8 mouse cellular contexts compared by ENCODE assay signal in genomic region chr10:128625287-128625894, GRCm38 (mm10). TPM values are rescaled to one million over a fixed set of nuclear protein-coding genes. Genes with fewer than 3 reads are reported as not detected.
DNase-seq lines count a peak whose midpoint lies in the region; ATAC-seq and TF ChIP-seq lines count a peak whose summit lies in the region.

No protein-coding gene starts in this region.

- no peaks in the 10 kb centered on the region for H3K79me2 ChIP-seq in heart, adult 2 months (replicated peaks; ENCODE audit: control insufficient read depth, insufficient read depth, low read length)

- no peak for TF ChIP-seq EP300 in heart, adult 2 months (IDR thresholded peaks at IDR 0.05; ENCODE audit: insufficient read depth, low read depth, low read length)

- intact Hi-C loops in heart, adult 2 months (cut with DNase I): loop anchor here (5.0 to 10.0 kb wide), 3 partner anchors 73 to 323 kb away; partner anchors contain the start of genes Gdf11 and Pan2
- intact Hi-C loops in heart, postnatal 14 days (cut with DNase I): no loop called here

- H3K4me1 ChIP-seq in heart, adult 2 months (ENCODE audit: control insufficient read depth, insufficient read depth, low read length): peaks cover 3% of the 10 kb centered on the region
- H3K4me1 ChIP-seq in forebrain, embryonic 12.5 days: peaks cover 10% of the 10 kb centered on the region
- H3K4me1 ChIP-seq in liver, embryonic 15.5 days (replicated peaks): peaks cover 53% of the 10 kb centered on the region

- H3K9me3 ChIP-seq in forebrain, embryonic 12.5 days: no peaks in the 10 kb centered on the region
- no peaks in the 10 kb centered on the region for H3K9me3 ChIP-seq in liver, embryonic 15.5 days (replicated peaks)

- H3K27ac ChIP-seq in heart, adult 2 months: peak overlapping the region; percentile 100
- 0 out of 2 replicates have a peak overlapping the region, but pooled peaks have one; percentile 9 for H3K27ac ChIP-seq in forebrain, embryonic 12.5 days
- H3K27ac ChIP-seq in liver, embryonic 15.5 days (replicated peaks): peak overlapping the region; percentile 77

- ATAC-seq in forebrain, embryonic 12.5 days (ENCODE audit: low FRiP score): no peak
- peak; percentile 41 for ATAC-seq in liver, embryonic 15.5 days (ENCODE audit: insufficient read depth)

- TF ChIP-seq CTCF in heart, adult 2 months (IDR thresholded peaks at IDR 0.05): no peak

- DNase-seq in heart, adult 2 months: no peak
- no peak for DNase-seq in heart, postnatal 14 days
- peak; percentile 66 for DNase-seq in ES-CJ7 (ENCODE audit: low read depth, low spot score)
- DNase-seq in urinary bladder, adult 2 months (ENCODE audit: low spot score): no peak
- DNase-seq in spleen, adult 18-20 months: no peak
- DNase-seq in ovary, postnatal 36 days (ENCODE audit: low spot score): no peak

- H3K27me3 ChIP-seq in heart, adult 2 months (ENCODE audit: control insufficient read depth, insufficient read depth, low read length): no peaks in the 10 kb centered on the region
- 0 out of 2 replicates have a peak, but pooled peaks cover 9% of the 10 kb centered on the region for H3K27me3 ChIP-seq in forebrain, embryonic 12.5 days
- no peaks in the 10 kb centered on the region for H3K27me3 ChIP-seq in liver, embryonic 15.5 days

- H3K9ac ChIP-seq in heart, adult 2 months (ENCODE audit: low read depth, low read length): peak overlapping the region; percentile 90
- H3K9ac ChIP-seq in forebrain, embryonic 12.5 days: peak overlapping the region; percentile 84
- peak overlapping the region; percentile 80 for H3K9ac ChIP-seq in liver, embryonic 15.5 days

- H3K4me2 ChIP-seq in forebrain, embryonic 12.5 days: peak overlapping the region; percentile 85
- peak overlapping the region; percentile 84 for H3K4me2 ChIP-seq in liver, embryonic 15.5 days

- peaks cover 5% of the 10 kb centered on the region for H3K36me3 ChIP-seq in heart, adult 2 months (ENCODE audit: control insufficient read depth, insufficient read depth, low read length)
- H3K36me3 ChIP-seq in forebrain, embryonic 12.5 days (replicated peaks): peaks cover 29% of the 10 kb centered on the region
- H3K36me3 ChIP-seq in liver, embryonic 15.5 days (replicated peaks): peaks cover 39% of the 10 kb centered on the region

- TF ChIP-seq POLR2A in heart, adult 2 months (IDR thresholded peaks at IDR 0.05; ENCODE audit: insufficient read depth, low read depth, low read length): no peak

- WGBS in heart, adult 2 months: 34% methylated on average over 7 of the region's 7 CpGs
- WGBS in forebrain, embryonic 12.5 days: 48% methylated on average over 7 of the region's 7 CpGs
- 11% methylated on average over 7 of the region's 7 CpGs for WGBS in liver, embryonic 15.5 days (ENCODE audit: insufficient replicate concordance)

- peak overlapping the region; percentile 77 for H3K4me3 ChIP-seq in heart, adult 2 months
- H3K4me3 ChIP-seq in forebrain, embryonic 12.5 days (replicated peaks): peak overlapping the region; percentile 83
- H3K4me3 ChIP-seq in liver, embryonic 15.5 days (replicated peaks): peak overlapping the region; percentile 80

RNA-seq across cellular contexts. Expression of gene Rps26, which starts 1.2 kb away (rescaled TPM):
- total RNA-seq in heart, adult 2 months (2021): 100 to 1,000 TPM; 229 to 279 TPM
- polyA plus RNA-seq in heart, adult 2 months (2012; rRNA removed): 315 and 337 TPM in 2 replicates
- total RNA-seq in heart, postnatal 14 days (2021): 100 to 1,000 TPM; 264 to 297 TPM
- 484 and 501 TPM in 2 replicates for polyA plus RNA-seq in forebrain, embryonic 12.5 days (2016; fragmentation: Nextera tagmentation; extraction: Ambion mirVana)
- 296 and 352 TPM in 2 replicates for polyA plus RNA-seq in liver, embryonic 15.5 days (2015; fragmentation: Nextera tagmentation; extraction: Ambion mirVana)
- 1,064 and 1,154 TPM in 2 replicates for polyA plus RNA-seq in urinary bladder, adult 2 months (2012; rRNA removed)

RNA-seq across cellular contexts. Expression of gene Ikzf4, which starts 20.4 kb away (rescaled TPM):
- total RNA-seq in heart, adult 2 months (2021): 1 to 10 TPM in 1 of 2 experiments, under 1 TPM in 1; 0.97 to 1.8 TPM
- polyA plus RNA-seq in heart, adult 2 months (2012; rRNA removed): 0.88 TPM in 2 replicates
- 1 to 10 TPM; 1.3 to 1.5 TPM for total RNA-seq in heart, postnatal 14 days (2021)
- polyA plus RNA-seq in forebrain, embryonic 12.5 days (2016; fragmentation: Nextera tagmentation; extraction: Ambion mirVana): 6.8 and 7.7 TPM in 2 replicates
- 0.12 TPM in 2 replicates for polyA plus RNA-seq in liver, embryonic 15.5 days (2015; fragmentation: Nextera tagmentation; extraction: Ambion mirVana)
- 1.4 and 2.3 TPM in 2 replicates for polyA plus RNA-seq in urinary bladder, adult 2 months (2012; rRNA removed)

RNA-seq across cellular contexts. Expression of gene Erbb3, which starts 35.9 kb away (rescaled TPM):
- 1 to 10 TPM; 6.3 to 8.2 TPM for total RNA-seq in heart, adult 2 months (2021)
- 5.5 and 7.7 TPM in 2 replicates for polyA plus RNA-seq in heart, adult 2 months (2012; rRNA removed)
- total RNA-seq in heart, postnatal 14 days (2021): 1 to 10 TPM; 6.8 to 7.8 TPM
- 2.0 TPM in 2 replicates for polyA plus RNA-seq in forebrain, embryonic 12.5 days (2016; fragmentation: Nextera tagmentation; extraction: Ambion mirVana)
- polyA plus RNA-seq in liver, embryonic 15.5 days (2015; fragmentation: Nextera tagmentation; extraction: Ambion mirVana): 3.1 and 3.6 TPM in 2 replicates
- polyA plus RNA-seq in urinary bladder, adult 2 months (2012; rRNA removed): 25.1 and 27.0 TPM in 2 replicates

RNA-seq across cellular contexts. Expression of gene Suox, which starts 48.5 kb away (rescaled TPM):
- 10 to 100 TPM; 25.6 to 26.6 TPM for total RNA-seq in heart, adult 2 months (2021)
- polyA plus RNA-seq in heart, adult 2 months (2012; rRNA removed): 21.8 and 37.9 TPM in 2 replicates
- total RNA-seq in heart, postnatal 14 days (2021): 10 to 100 TPM; 17.3 to 17.4 TPM
- polyA plus RNA-seq in forebrain, embryonic 12.5 days (2016; fragmentation: Nextera tagmentation; extraction: Ambion mirVana): 10.4 and 10.7 TPM in 2 replicates
- polyA plus RNA-seq in liver, embryonic 15.5 days (2015; fragmentation: Nextera tagmentation; extraction: Ambion mirVana): 14.3 and 14.7 TPM in 2 replicates
- 19.2 and 21.0 TPM in 2 replicates for polyA plus RNA-seq in urinary bladder, adult 2 months (2012; rRNA removed)

RNA-seq across cellular contexts. Expression of gene Pa2g4, which starts 59.6 kb away (rescaled TPM):
- 10 to 100 TPM; 39.4 to 44.2 TPM for total RNA-seq in heart, adult 2 months (2021)
- polyA plus RNA-seq in heart, adult 2 months (2012; rRNA removed): 19.5 and 35.6 TPM in 2 replicates
- total RNA-seq in heart, postnatal 14 days (2021): 10 to 100 TPM; 48.4 to 51.6 TPM
- polyA plus RNA-seq in forebrain, embryonic 12.5 days (2016; fragmentation: Nextera tagmentation; extraction: Ambion mirVana): 196 and 203 TPM in 2 replicates
- 118 and 119 TPM in 2 replicates for polyA plus RNA-seq in liver, embryonic 15.5 days (2015; fragmentation: Nextera tagmentation; extraction: Ambion mirVana)
- 74.1 and 75.9 TPM in 2 replicates for polyA plus RNA-seq in urinary bladder, adult 2 months (2012; rRNA removed)

Comparison
In these comparisons a context has a peak if more than half of its experiments do, and no peak if none do; other contexts are left out.
1. H3K27ac ChIP-seq: peak in every context shown above with its lines; median percentile 100 in heart, adult 2 months; 77 in liver, embryonic 15.5 days; 9 in forebrain, embryonic 12.5 days.